17 mouse cellular contexts compared by ENCODE assay signal in genomic region chr4:58970678-58971077, GRCm38 (mm10). TPM values are rescaled to one million over a fixed set of nuclear protein-coding genes. Genes with fewer than 3 reads are reported as not detected.
A peak's percentile ranks its signal among the peaks of the same experiment; 100 is the strongest.
DNase-seq lines count a peak whose midpoint lies in the region; ATAC-seq and TF ChIP-seq lines count a peak whose summit lies in the region.
"Had no signal": no experiment of that assay in that cellular context is flagged by ENCODE, and none has a peak within 500 bp of the region (broad histone marks: within the 10 kb centered on the region; RNA-seq: fewer than 3 reads in every experiment).

No protein-coding gene starts in this region.

- H3K27me3 ChIP-seq in heart, embryonic 11.5 days (ENCODE audit: control insufficient read depth, insufficient read depth, low read length) = no peaks in the 10 kb centered on the region
- H3K27me3 ChIP-seq in G1E (ENCODE audit: insufficient read depth, low read length) = peaks cover 11% of the 10 kb centered on the region
- no peaks in the 10 kb centered on the region for H3K27me3 ChIP-seq in erythroblast, embryonic 14.5 days (ENCODE audit: control insufficient read depth)
- no peaks in the 10 kb centered on the region for H3K27me3 ChIP-seq in liver, postnatal 0 days (ENCODE audit: insufficient read depth, low read length)
- H3K27me3 ChIP-seq: forebrain, embryonic 13.5 days; lung, embryonic 15.5 days; Patski had no signal

- H3K4me2 ChIP-seq in heart, embryonic 11.5 days = no peak overlapping the region
- peak overlapping the region; percentile 40; the same call in 1 of the 2 replicates for H3K4me2 ChIP-seq in liver, postnatal 0 days (ENCODE audit: low read depth, low read length)
- H3K4me2 ChIP-seq: forebrain, embryonic 13.5 days; lung, embryonic 15.5 days had no signal

- no peak overlapping the region for H3K9ac ChIP-seq in heart, embryonic 11.5 days (ENCODE audit: low read depth, low read length)
- H3K9ac ChIP-seq in liver, postnatal 0 days (replicated peaks) = no peak overlapping the region
- H3K9ac ChIP-seq: forebrain, embryonic 13.5 days; lung, embryonic 15.5 days had no signal

- ATAC-seq in heart, embryonic 11.5 days (replicated peaks; ENCODE audit: insufficient number of reproducible peaks, low FRiP score, low TSS enrichment) = no peak
- ATAC-seq in G1E (ENCODE audit: extremely low read depth, insufficient number of reproducible peaks, low FRiP score, poor library complexity, severe bottlenecking) = peak; percentile 40; the same call in 1 of the 2 replicates
- ATAC-seq in liver, postnatal 0 days = peak; percentile 85
- ATAC-seq in activated CD4-positive, CD25-positive, alpha-beta regulatory T cell, adult 4 months = no peak
- ATAC-seq: forebrain, embryonic 13.5 days; Patski had no signal

- TF ChIP-seq CTCF in G1E (IDR thresholded peaks at IDR 0.05; ENCODE audit: low read depth, low read length) = no peak
- TF ChIP-seq CTCF in liver, postnatal 0 days (IDR thresholded peaks at IDR 0.05; ENCODE audit: low read depth) = no peak

- H3K27ac ChIP-seq in heart, embryonic 11.5 days (ENCODE audit: low read depth, low read length) = no peak overlapping the region
- H3K27ac ChIP-seq in liver, postnatal 0 days (ENCODE audit: low read depth) = no peak overlapping the region
- H3K27ac ChIP-seq: forebrain, embryonic 13.5 days; lung, embryonic 15.5 days had no signal

- H3K4me3 ChIP-seq in heart, embryonic 11.5 days (ENCODE audit: low read depth, low read length) = no peak overlapping the region
- no peak overlapping the region for H3K4me3 ChIP-seq in G1E (ENCODE audit: low read depth, low read length)
- peak overlapping the region; percentile 31 for H3K4me3 ChIP-seq in erythroblast, embryonic 14.5 days (replicated peaks)
- no peak overlapping the region for H3K4me3 ChIP-seq in liver, postnatal 0 days (ENCODE audit: low read depth, low read length)
- H3K4me3 ChIP-seq: forebrain, embryonic 13.5 days; lung, embryonic 15.5 days had no signal

- H3K9me3 ChIP-seq in heart, embryonic 11.5 days (replicated peaks; ENCODE audit: control insufficient read depth, low read length) = no peaks in the 10 kb centered on the region
- H3K9me3 ChIP-seq in G1E (replicated peaks) = no peaks in the 10 kb centered on the region
- no peaks in the 10 kb centered on the region for H3K9me3 ChIP-seq in erythroblast, embryonic 14.5 days (ENCODE audit: control insufficient read depth, low read length)
- H3K9me3 ChIP-seq in liver, postnatal 0 days (ENCODE audit: low read length) = no peaks in the 10 kb centered on the region
- H3K9me3 ChIP-seq: forebrain, embryonic 13.5 days; lung, embryonic 15.5 days had no signal

- 70% methylated on average over 4 of the region's 4 CpGs for WGBS in heart, embryonic 11.5 days (ENCODE audit: insufficient replicate concordance)
- 59% methylated on average over 4 of the region's 4 CpGs for WGBS in liver, postnatal 0 days (ENCODE audit: insufficient replicate concordance)

- H3K36me3 ChIP-seq in heart, embryonic 11.5 days (ENCODE audit: control insufficient read depth, insufficient read depth, low read length) = no peaks in the 10 kb centered on the region
- peaks cover 2% of the 10 kb centered on the region for H3K36me3 ChIP-seq in G1E (replicated peaks)
- H3K36me3 ChIP-seq in erythroblast, embryonic 14.5 days (ENCODE audit: control insufficient read depth) = peaks cover 7% of the 10 kb centered on the region
- peaks cover 13% of the 10 kb centered on the region for H3K36me3 ChIP-seq in liver, postnatal 0 days (replicated peaks; ENCODE audit: insufficient read depth, low read length)

- peak; percentile 71 for DNase-seq in heart, adult 11 months
- no peak for DNase-seq in G1E (ENCODE audit: low spot score)
- peak; percentile 60 for DNase-seq in liver, postnatal 0 days
- DNase-seq in thymus, postnatal 25 days = no peak
- no peak for DNase-seq in lung, postnatal 36 days
- DNase-seq: cerebellum, adult 8-10 months; kidney, adult 9 months; left cerebral cortex, postnatal 4 days; thymus, postnatal 14 days had no signal

- TF ChIP-seq EP300 in liver, postnatal 0 days (IDR thresholded peaks at IDR 0.05; ENCODE audit: low read depth) = peak; percentile 78

- H3K4me1 ChIP-seq in heart, embryonic 11.5 days (ENCODE audit: control insufficient read depth, insufficient read depth, low read length) = no peaks in the 10 kb centered on the region
- H3K4me1 ChIP-seq in G1E (ENCODE audit: insufficient read depth, low read depth, low read length) = peaks cover 7% of the 10 kb centered on the region
- H3K4me1 ChIP-seq in erythroblast, embryonic 14.5 days (ENCODE audit: control insufficient read depth) = peaks cover 30% of the 10 kb centered on the region
- peaks cover 7% of the 10 kb centered on the region for H3K4me1 ChIP-seq in liver, postnatal 0 days (ENCODE audit: insufficient read depth)
- H3K4me1 ChIP-seq: forebrain, embryonic 13.5 days; lung, embryonic 15.5 days had no signal

RNA-seq across cellular contexts. Expression of gene Ptgr1, which starts 16.2 kb away (rescaled TPM):
- polyA plus RNA-seq in heart, embryonic 11.5 days (2014; fragmentation: Nextera tagmentation; extraction: Ambion mirVana) = 11.3 and 12.6 TPM in 2 replicates
- total RNA-seq in G1E (2014; fragmentation: Nextera tagmentation) = 4.4 and 5.0 TPM in 2 replicates
- total RNA-seq in G1E (2017) = 13.8 and 14.5 TPM in 2 replicates
- polyA plus RNA-seq in G1E (2012) = 0.18 and 0.42 TPM in 2 replicates
- polyA plus RNA-seq in erythroblast, embryonic 14.5 days (2012) = 0.04 and 0.10 TPM in 2 replicates
- 6.4 and 6.8 TPM in 2 replicates for polyA plus RNA-seq in liver, postnatal 0 days (2015; fragmentation: Nextera tagmentation; extraction: Ambion mirVana)
- under 1 TPM; 0.62 to 0.80 TPM for polyA plus RNA-seq in activated CD4-positive, CD25-positive, alpha-beta regulatory T cell, adult 4 months (2017; shearing (Covaris generic))

RNA-seq across cellular contexts. Expression of gene Dnajc25, which starts 24.2 kb away (rescaled TPM):
- 5.9 and 10.6 TPM in 2 replicates for polyA plus RNA-seq in heart, embryonic 11.5 days (2014; fragmentation: Nextera tagmentation; extraction: Ambion mirVana)
- total RNA-seq in G1E (2014; fragmentation: Nextera tagmentation) (7.8 and 10.3 TPM in 2 replicates), G1E (2017) (5.5 and 6.4 TPM in 2 replicates)
- polyA plus RNA-seq in G1E (2012) = 3.5 TPM in 2 replicates
- 0.13 and 0.32 TPM in 2 replicates for polyA plus RNA-seq in erythroblast, embryonic 14.5 days (2012)
- 12.5 and 13.8 TPM in 2 replicates for polyA plus RNA-seq in liver, postnatal 0 days (2015; fragmentation: Nextera tagmentation; extraction: Ambion mirVana)
- 1 to 10 TPM in 1 of 2 experiments, under 1 TPM in 1; 0.56 to 1.0 TPM for polyA plus RNA-seq in activated CD4-positive, CD25-positive, alpha-beta regulatory T cell, adult 4 months (2017; shearing (Covaris generic))

RNA-seq across cellular contexts. Expression of gene Zkscan16, which starts 27.2 kb away (rescaled TPM):
- 0.20 and 0.49 TPM in 2 replicates for polyA plus RNA-seq in heart, embryonic 11.5 days (2014; fragmentation: Nextera tagmentation; extraction: Ambion mirVana)
- not detected in 2 replicates for total RNA-seq in G1E (2014; fragmentation: Nextera tagmentation)
- total RNA-seq in G1E (2017) = 0.12 and 0.22 TPM in 2 replicates
- not detected in 2 replicates for polyA plus RNA-seq in G1E (2012)
- not detected in 2 replicates for polyA plus RNA-seq in erythroblast, embryonic 14.5 days (2012)
- 0.06 TPM in 1 of 2 replicates, not detected in the other for polyA plus RNA-seq in liver, postnatal 0 days (2015; fragmentation: Nextera tagmentation; extraction: Ambion mirVana)
- polyA plus RNA-seq in activated CD4-positive, CD25-positive, alpha-beta regulatory T cell, adult 4 months (2017; shearing (Covaris generic)) = not detected
- total RNA-seq: granulocyte monocyte progenitor cell, adult 5-6 weeks had no signal

RNA-seq across cellular contexts. Expression of gene Gm20503, which starts 32.3 kb away (rescaled TPM):
- 7.2 and 9.2 TPM in 2 replicates for polyA plus RNA-seq in heart, embryonic 11.5 days (2014; fragmentation: Nextera tagmentation; extraction: Ambion mirVana)
- total RNA-seq in G1E (2014; fragmentation: Nextera tagmentation) = not detected in 2 replicates
- 0.35 TPM in 1 of 2 replicates, not detected in the other for total RNA-seq in G1E (2017)
- polyA plus RNA-seq in G1E (2012) = not detected in 2 replicates
- polyA plus RNA-seq in erythroblast, embryonic 14.5 days (2012) = 0.41 TPM in 1 of 2 replicates, not detected in the other
- 17.6 and 17.7 TPM in 2 replicates for polyA plus RNA-seq in liver, postnatal 0 days (2015; fragmentation: Nextera tagmentation; extraction: Ambion mirVana)
- not detected for polyA plus RNA-seq in activated CD4-positive, CD25-positive, alpha-beta regulatory T cell, adult 4 months (2017; shearing (Covaris generic))
- total RNA-seq: granulocyte monocyte progenitor cell, adult 5-6 weeks had no signal
- polyA plus RNA-seq: large intestine, adult 2 months had no signal

RNA-seq across cellular contexts. Expression of gene Ecpas, which starts 58.1 kb away (rescaled TPM):
- polyA plus RNA-seq in heart, embryonic 11.5 days (2014; fragmentation: Nextera tagmentation; extraction: Ambion mirVana) = 28.4 and 33.3 TPM in 2 replicates
- total RNA-seq in G1E (2014; fragmentation: Nextera tagmentation) = 243 and 278 TPM in 2 replicates
- total RNA-seq in G1E (2017) = 91.0 and 92.5 TPM in 2 replicates
- polyA plus RNA-seq in G1E (2012) = 27.1 and 28.7 TPM in 2 replicates
- polyA plus RNA-seq in erythroblast, embryonic 14.5 days (2012) = 0.18 and 0.51 TPM in 2 replicates
- polyA plus RNA-seq in liver, postnatal 0 days (2015; fragmentation: Nextera tagmentation; extraction: Ambion mirVana) = 9.1 and 13.0 TPM in 2 replicates
- 10 to 100 TPM; 24.3 to 25.1 TPM for polyA plus RNA-seq in activated CD4-positive, CD25-positive, alpha-beta regulatory T cell, adult 4 months (2017; shearing (Covaris generic))

Comparison
In these comparisons a context has a peak if more than half of its experiments do, and no peak if none do; other contexts are left out.
1. DNase-seq: peak in heart, adult 11 months (single experiment) and liver, postnatal 0 days (single experiment); none in G1E (single experiment), thymus, postnatal 25 days (single experiment) and lung, postnatal 36 days (single experiment).
2. ATAC-seq: peak in G1E (single experiment) and liver, postnatal 0 days (single experiment); none in heart, embryonic 11.5 days (single experiment) and activated CD4-positive, CD25-positive, alpha-beta regulatory T cell, adult 4 months (single experiment).